Mouse (Mus musculus) cerebellum, adult 2 months (tissue): ENCODE results near the gene Csn1s1.

Source experiments
- CTCF ChIP-seq: fragments of 200-500 bp; IDR thresholded peaks from 2 replicates; pipeline ENCODE4 v1.5.1; 2011; ENCODE audit warnings: low read depth, mild to moderate bottlenecking, control low read depth, low read length, moderate library complexity, borderline replicate concordance; ENCODE audit not compliant: insufficient read depth
- POLR2A ChIP-seq: fragments of 200-500 bp; IDR thresholded peaks from 2 replicates; pipeline ENCODE4 v1.6.1; 2011; ENCODE audit warnings: low read length, control low read depth, borderline replicate concordance; ENCODE audit not compliant: insufficient read depth

DNA sequence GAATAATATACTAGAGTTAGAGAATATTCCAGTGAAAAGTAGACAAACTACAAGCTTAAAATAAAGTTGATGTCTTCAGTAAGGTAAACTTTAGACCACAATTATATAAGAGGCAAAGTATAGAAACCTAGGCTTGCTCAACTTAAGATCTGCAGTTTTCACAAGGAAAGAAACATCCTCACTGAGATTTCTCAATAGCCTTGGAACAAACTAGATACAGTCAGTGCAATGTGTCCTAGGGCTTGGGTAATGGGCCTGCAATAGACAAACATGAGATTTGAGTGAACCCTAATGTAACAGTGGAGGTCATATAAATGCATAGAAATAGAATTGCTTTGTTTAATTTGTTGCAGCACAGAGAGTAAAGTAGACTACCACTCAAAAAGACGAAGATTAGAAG is 39.9 kb downstream of the Csn1s1 start:
- TF ChIP-seq CTCF (no peak), POLR2A (no peak)
